Mouse (Mus musculus): ENCODE results near the gene Fbxl17.

GRCm38 (mm10) chr17:63085227-63085626, 414.6 kb downstream of the Fbxl17 start:
- TF ChIP-seq CTCF (IDR thresholded peaks at IDR 0.05; ENCODE audit: borderline replicate concordance, insufficient read depth, low read length) (no peak), POLR2A (IDR thresholded peaks at IDR 0.05; ENCODE audit: low read depth, low read length) (no peak)

All from embryonic fibroblast, embryonic 13.5 days (primary cell).